Mouse (Mus musculus) embryonic stem cell, embryonic (primary cell): Measurements from ENCODE around the gene Nr1h4.

Experiments used
- CTCF ChIA-PET, 4 experiments: fragments of 300-600 bp in 2 of 4; fragments of 350-600 bp in 2 of 4; sonication (Branson Sonifier 250); formaldehyde crosslinking; loops; one replicate each; lab custom pipeline; 2022; ENCODE audit warnings: inconsistent platforms in 2 of 4; lab: Charles Lee
- POLR2A ChIA-PET, 4 experiments: fragments of 300-600 bp in 2 of 4; fragments of 350-600 bp in 2 of 4; sonication (Branson Sonifier 250); formaldehyde crosslinking; loops; one replicate each; lab custom pipeline; 2022; ENCODE audit warnings: antibody characterized with exemption in 4 of 4, inconsistent platforms in 1 of 4; lab: Charles Lee

The Nr1h4 gene

DNA sequence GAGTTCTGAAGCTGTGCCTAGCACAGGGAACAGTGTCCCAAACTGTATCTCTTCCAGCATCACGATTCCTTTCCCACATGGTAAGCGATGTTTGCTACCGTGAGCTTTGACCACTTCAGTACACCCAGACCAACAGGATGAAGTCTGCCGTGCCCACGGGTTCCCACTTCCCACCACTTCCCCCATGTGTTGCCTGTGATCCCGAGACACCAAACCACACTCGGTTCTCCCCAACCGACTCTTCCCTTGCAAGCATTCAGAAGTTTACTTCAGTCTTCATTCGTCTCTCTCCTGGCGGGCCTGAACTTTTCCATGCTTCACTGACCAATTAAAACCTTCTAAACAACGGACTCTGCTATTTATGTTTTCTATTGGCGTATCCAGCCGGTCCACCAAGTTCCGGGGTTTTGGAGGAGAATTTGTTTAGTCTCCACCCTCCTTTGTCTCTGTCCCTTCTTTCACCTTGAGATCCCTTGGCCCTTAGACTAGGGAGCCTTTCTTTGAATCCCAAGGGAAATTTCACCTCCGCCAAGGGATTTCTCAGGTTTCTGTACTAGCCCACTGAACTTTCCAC is 80.2 kb downstream of the Nr1h4 start:
- ChIA-PET POLR2A (interaction anchor here (0.7 to 3.1 kb wide), 7 partner anchors 10 to 23 kb away, joined by 3 to 26 read pairs (median 3); partner anchors contain the start of gene Gas2l3 (in 3 of the 4)), CTCF (interaction anchor here in 2 of 4 experiments (1.4 to 1.8 kb wide), 3 partner anchors 9 to 177 kb away, joined by 3 to 9 read pairs (median 5); no protein-coding TSS in a partner anchor)

DNA sequence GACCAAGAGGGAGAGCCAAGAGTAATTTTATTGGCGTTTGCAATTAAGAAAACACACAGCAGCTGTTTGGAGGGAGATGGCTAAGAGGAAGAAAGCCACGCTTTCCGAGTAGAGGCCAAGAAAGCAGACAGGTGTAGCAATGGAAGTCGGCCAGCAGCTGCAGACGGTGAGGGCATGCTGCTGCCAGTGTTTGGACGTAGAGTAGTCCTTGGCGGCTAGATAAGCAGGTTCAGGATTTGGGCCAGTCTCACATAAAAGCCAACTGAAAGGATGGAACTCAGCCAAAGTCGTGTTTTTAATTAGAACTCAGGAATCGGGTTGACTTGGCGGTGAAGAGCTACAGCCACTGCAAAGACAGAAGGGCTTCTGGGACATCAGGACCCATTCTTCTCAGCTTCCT is 83.0 kb downstream of the Nr1h4 start:
- ChIA-PET CTCF (interaction anchor here in 1 of 4 experiments (2.6 kb wide), 1 partner anchor 11 kb away, joined by 9 read pairs; no protein-coding TSS in a partner anchor), POLR2A (interaction anchor here in 1 of 4 experiments (1.3 to 1.4 kb wide), 2 partner anchors 12 to 298 kb away, joined by 3 to 4 read pairs; no protein-coding TSS in a partner anchor)

DNA sequence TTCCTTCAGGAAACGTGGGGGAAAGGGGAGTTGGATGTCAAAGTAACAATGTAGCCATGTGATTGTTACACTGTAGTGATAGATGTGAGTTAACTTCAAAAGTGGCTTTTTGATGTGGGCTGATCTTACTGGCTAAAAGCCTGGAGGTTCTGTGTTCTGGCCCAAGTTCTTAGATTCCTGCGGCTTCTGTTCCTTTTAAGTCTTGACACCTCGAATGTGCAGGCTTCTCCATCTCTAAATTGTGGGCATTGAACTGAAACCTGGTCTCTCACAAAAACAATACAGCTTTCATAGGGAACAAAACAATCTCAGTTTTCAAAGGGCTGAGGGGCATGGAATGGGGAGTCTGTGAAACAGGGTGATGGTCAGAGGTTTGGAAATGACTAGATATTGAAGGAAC is 89.0 kb downstream of the Nr1h4 start:
- ChIA-PET CTCF (interaction anchor here in 2 of 4 experiments (2.3 kb wide), 2 partner anchors 17 to 191 kb away, joined by 5 to 8 read pairs; no protein-coding TSS in a partner anchor), POLR2A (interaction anchor here in 2 of 4 experiments (1.1 to 2.8 kb wide), 6 partner anchors 9 to 51 kb away, joined by 3 to 26 read pairs (median 5); no protein-coding TSS in a partner anchor)

DNA sequence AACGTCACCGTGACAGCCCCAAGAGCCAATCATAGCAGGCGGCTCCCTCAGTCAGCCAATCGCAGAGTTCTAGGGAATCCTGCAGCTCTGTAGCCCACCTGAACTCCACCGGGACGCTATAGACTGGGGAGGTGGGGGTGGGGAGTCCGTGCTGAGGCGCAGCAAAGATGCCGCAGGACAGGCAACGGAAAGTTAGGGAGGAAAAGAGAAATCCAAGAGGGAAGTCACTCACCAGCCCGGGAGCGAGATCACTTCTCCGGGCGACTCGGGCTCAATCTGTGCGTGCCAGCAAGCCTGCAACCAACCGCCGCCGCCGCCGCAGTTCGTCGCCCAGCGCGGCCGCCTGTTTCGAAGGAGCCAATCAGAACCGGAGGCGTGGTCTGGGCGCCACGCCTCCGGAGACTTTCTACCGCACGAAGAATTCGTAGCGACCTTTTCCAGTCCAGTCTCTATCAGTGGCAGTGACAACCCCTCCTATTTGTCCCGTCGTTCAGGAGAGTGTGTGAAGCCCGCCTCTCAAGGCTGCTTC is 89.7 kb downstream of the Nr1h4 start, which contains the start of gene Gas2l3:
TSS of gene Gas2l3 (minus strand) at position 345 of the 529 bp plus-strand sequence.
- POLR2A ChIA-PET, result interaction anchor here (0.6 to 2.8 kb wide), 23 partner anchors 8 to 701 kb away, joined by 3 to 26 read pairs (median 5); partner anchors contain the start of gene Scyl2 (in 1 of the 4)
- CTCF ChIA-PET, result interaction anchor here in 3 of 4 experiments (0.6 to 2.3 kb wide), 4 partner anchors 9 to 191 kb away, joined by 4 to 8 read pairs (median 5); no protein-coding TSS in a partner anchor

DNA sequence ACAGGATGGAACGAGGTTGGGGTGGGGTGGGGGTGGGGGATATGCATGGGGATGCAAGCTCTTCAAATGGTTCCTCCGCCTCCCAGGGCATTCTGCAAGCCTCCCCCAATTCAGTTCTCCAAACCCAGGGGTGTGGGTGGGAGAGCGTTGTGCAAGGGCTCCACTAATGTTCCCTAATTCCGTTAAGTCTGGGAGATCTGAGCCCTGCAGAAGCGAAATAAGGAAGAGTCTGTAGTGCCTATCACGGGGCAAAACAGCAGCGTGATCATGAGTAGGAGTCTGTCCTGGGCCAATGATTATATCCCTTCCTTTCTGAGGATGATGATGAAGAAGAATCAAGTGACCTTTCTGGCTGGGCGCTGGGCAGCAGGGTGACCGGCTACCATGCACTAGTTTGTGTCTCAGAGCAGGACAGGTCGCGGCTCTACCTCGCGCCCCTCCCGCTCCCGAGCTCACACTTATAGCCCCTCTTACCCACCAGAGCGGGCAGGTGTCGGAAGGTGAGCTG is 90.2 kb downstream of the Nr1h4 start:
- POLR2A ChIA-PET, result interaction anchor here (0.6 to 2.8 kb wide), 22 partner anchors 8 to 702 kb away, joined by 3 to 26 read pairs (median 4); partner anchors contain the start of gene Scyl2 (in 1 of the 4)

DNA sequence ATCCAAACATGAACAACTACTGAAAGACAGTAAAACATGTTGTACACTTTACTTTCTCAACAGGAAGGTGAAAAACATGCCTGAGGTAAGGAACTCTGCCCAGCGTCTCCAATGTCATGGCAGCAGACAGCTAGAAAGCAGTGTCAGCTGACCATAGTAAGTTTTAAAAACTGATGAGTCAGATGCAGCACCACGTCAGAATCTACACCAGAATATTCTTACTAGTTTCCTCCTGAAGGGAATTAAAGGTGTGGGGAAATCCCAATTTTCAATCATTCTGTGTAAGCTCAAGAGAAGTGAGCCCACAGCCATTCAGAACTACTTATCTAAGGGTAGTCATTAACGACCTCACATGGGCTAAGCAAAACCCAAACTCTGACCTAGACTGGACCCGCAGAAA is 90.7 kb downstream of the Nr1h4 start:
- POLR2A ChIA-PET, result interaction anchor here in 2 of 4 experiments (0.6 to 2.8 kb wide), 10 partner anchors 8 to 328 kb away, joined by 3 to 26 read pairs (median 6); no protein-coding TSS in a partner anchor
- CTCF ChIA-PET, result interaction anchor here in 3 of 4 experiments (0.6 to 2.3 kb wide), 3 partner anchors 19 to 192 kb away, joined by 5 to 8 read pairs (median 6); no protein-coding TSS in a partner anchor

More for the DNA sequence above, 90.2 kb downstream of the Nr1h4 start:
- CTCF ChIA-PET, result interaction anchor here in 3 of 4 experiments (0.6 to 2.3 kb wide), 5 partner anchors 8 to 192 kb away, joined by 4 to 8 read pairs (median 6); no protein-coding TSS in a partner anchor

DNA sequence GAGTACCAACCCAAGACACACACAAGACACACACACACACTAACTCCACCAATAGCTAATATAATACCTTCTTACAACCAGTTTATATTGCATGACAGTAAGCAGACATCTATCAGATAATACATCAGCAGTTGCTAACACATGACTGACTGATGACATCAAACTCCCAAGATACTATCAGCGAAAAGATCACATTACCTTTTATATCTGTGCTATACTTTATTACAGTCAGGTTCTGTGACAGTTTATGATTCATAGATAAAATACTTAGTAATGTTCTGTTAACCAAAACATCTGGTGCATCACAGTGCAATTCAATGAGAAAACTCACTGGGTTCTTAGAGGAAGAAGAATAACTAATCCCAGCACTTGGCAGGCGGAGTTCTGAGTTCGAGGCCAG is 91.4 kb downstream of the Nr1h4 start:
- ChIA-PET CTCF (no interaction called here), POLR2A (interaction anchor here in 2 of 4 experiments (0.6 to 2.1 kb wide), 4 partner anchors 8 to 28 kb away, joined by 3 to 10 read pairs (median 4); no protein-coding TSS in a partner anchor)

DNA sequence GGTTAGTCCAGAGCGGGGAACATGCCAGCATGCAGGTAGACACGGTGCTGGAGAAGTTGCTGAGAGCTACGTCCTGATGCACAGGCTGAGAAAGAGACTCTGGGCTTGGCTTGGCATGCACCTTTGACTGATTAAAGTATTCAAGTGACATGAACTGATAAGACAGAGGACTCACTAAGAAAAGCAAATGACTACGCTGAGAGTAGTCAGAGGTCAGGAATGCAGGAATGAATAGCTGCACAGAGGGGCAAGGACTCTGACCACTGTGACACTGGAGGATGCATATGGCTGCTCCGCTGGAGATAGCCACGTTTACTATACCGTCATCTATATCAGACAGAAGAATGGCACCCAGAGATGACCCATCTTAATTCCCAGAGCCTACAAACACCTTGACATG is 94.0 kb downstream of the Nr1h4 start:
- CTCF ChIA-PET, result interaction anchor here in 1 of 4 experiments (0.5 kb wide), 1 partner anchor 1289 kb away, joined by 3 read pairs; no protein-coding TSS in a partner anchor

DNA sequence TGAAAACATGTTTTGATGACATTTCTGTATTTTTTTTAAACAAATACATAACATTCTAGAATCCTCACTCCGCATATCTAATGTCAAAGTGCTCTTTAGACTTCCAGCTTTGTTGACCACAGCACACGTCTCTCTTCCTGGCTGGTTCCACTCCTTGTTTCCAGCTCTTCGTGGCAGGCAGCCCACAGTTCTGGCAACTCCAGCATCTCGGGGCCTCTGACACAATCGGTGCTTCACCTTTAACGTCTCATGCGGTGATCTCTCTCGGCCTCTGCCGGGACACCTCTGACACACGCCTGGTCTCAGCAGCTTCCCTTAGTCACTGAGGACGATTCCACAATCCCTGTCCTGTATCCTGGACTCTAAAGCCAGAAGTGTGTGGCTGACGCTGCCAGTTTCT is 95.4 kb downstream of the Nr1h4 start:
- POLR2A ChIA-PET, result interaction anchor here (0.6 to 1.4 kb wide), 7 partner anchors 12 to 307 kb away, joined by 3 to 7 read pairs (median 4); partner anchors contain the start of gene Uhrf1bp1l (in 1 of the 4)
- CTCF ChIA-PET, result no interaction called here

More for the DNA sequence above, 94.0 kb downstream of the Nr1h4 start:
- POLR2A ChIA-PET, result interaction anchor here in 1 of 4 experiments (0.7 kb wide), 1 partner anchor 1001 kb away, joined by 3 read pairs; no protein-coding TSS in a partner anchor

DNA sequence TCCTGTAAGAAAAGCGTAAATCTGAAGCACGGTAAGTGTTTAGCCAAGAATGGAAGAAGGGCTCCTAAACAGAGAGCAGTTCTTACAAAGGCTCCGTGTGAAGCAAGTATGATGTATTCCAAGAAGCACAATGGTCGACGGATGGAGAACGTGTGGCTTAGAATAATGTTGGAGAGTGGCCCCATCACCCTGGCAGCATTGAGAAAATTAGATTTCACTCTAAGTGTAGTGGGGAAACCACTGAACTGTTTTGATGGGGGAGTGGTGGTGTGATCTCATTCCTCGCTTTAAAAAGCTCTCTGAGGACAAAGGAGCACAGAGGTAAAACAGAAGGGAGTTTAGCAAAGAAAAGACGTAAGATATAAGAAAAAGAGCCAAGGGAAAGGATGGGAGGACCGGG is 95.9 kb downstream of the Nr1h4 start:
- ChIA-PET POLR2A (interaction anchor here (0.6 to 1.4 kb wide), 9 partner anchors 9 to 1012 kb away, joined by 3 to 7 read pairs (median 3); no protein-coding TSS in a partner anchor), CTCF (no interaction called here)

DNA sequence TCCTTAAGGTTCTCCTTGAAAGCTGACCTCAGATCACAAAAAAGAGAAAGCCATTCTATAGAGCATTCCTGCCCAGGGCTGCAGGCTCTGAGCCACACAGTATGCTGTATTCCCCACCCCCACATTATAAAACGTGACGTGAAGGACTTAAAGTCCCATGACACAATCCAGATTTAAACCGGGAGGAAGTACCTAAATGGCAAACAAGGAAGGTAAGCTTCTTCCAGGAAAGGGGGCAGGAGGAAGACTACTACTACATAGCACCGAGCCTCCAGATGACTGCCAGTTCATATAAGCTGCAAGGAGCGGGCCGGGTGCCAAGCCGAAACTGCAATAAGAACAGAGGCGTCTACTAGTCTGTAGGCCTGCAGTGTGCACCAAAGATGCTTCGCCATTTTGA is 97.5 kb downstream of the Nr1h4 start:
- CTCF ChIA-PET, result interaction anchor here in 1 of 4 experiments (0.6 kb wide), 1 partner anchor 1062 kb away, joined by 3 read pairs; no protein-coding TSS in a partner anchor
- POLR2A ChIA-PET, result interaction anchor here in 3 of 4 experiments (0.6 to 2.8 kb wide), 5 partner anchors 8 to 321 kb away, joined by 3 to 20 read pairs (median 7); partner anchors contain the start of gene Gas2l3 (in 2 of the 3)

DNA sequence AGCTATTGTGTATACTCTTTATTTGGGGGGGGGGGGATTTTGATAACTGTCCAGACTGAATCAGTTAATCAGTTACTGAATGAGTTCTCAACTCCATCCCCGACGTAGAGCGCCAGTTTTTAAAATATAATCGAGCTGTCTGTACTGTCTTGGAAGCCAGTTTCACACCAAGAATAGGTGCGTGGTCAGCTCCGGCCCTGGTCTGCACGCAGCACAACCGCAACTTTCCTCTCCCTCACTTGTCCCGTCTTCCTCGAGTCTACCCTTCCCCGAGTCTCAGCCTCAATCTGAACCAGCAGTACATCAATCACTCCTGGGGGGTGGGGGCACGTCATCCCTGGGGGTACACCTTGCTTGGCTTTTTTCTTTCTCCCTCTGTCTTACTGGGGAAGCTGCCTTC is 98.0 kb downstream of the Nr1h4 start:
- POLR2A ChIA-PET, result interaction anchor here (0.5 to 2.8 kb wide), 10 partner anchors 8 to 460 kb away, joined by 3 to 20 read pairs (median 3); partner anchors contain the start of gene Gas2l3 (in 2 of the 4)
- CTCF ChIA-PET, result interaction anchor here in 2 of 4 experiments (0.6 to 1.0 kb wide), 5 partner anchors 8 to 95 kb away, joined by 3 to 9 read pairs (median 4); partner anchors contain the start of gene Gas2l3 (in 1 of the 2)

DNA sequence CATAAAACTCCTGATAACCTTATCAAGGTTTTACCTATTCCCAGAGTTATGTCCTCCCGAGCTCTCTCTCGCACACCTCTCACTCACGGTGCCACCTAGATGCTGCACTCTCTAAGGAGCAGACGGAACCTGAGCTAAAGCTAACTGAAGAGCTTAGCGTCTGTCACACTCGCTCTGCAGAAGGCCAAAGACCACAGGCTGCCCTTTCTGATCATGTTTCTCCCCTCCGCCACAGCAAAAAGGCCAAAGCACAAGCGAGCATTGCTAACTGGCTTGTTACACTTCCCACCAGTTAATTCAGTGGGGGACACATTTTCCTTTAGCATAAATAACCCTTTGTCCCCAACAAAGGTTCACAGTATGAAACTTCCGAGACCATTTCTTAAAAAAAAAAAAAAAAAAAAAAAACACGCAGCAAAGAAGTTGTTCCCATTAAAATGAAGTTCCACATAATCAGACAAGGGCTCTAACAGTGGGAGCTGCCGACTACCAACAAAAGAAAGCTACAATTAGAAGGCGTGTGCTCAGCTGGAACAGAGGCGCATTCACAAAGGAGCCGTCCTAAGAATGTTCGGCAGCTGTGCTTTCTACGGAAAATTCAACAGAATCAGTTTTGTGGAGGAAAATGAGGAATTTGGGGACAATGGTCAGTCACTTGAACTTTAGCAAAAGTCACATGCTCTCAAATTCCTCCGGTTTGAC is 98.7 kb downstream of the Nr1h4 start:
- ChIA-PET POLR2A (interaction anchor here in 3 of 4 experiments (0.5 to 2.8 kb wide), 13 partner anchors 8 to 461 kb away, joined by 3 to 20 read pairs (median 3); partner anchors contain the start of gene Gas2l3 (in 2 of the 3)), CTCF (interaction anchor here in 2 of 4 experiments (0.6 to 1.0 kb wide), 5 partner anchors 9 to 94 kb away, joined by 3 to 9 read pairs (median 4); partner anchors contain the start of gene Gas2l3 (in 1 of the 2))

DNA sequence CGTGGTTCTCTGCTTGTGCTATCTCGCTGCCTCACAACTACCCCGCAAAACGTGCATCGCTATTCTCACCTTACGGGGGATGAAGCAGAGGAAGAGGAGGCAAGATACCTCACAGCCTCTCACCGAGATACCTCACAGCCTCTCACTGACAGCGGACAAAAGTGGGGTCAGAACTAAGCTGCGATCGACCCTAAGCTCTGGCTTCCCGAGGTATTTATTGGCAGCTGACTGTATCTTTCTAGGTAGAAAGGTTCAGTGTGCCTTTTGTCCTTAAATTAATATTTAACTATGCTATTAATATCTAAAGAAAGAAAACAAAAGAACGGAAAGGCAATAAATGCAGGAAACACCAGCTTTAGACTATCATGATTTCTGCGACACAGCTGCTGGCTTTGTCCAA is 100.6 kb downstream of the Nr1h4 start:
- POLR2A ChIA-PET, result interaction anchor here in 3 of 4 experiments (0.5 to 1.5 kb wide), 5 partner anchors 10 to 494 kb away, joined by 3 to 10 read pairs (median 4); partner anchors contain the start of gene Gas2l3 (in 2 of the 3)
- CTCF ChIA-PET, result no interaction called here

DNA sequence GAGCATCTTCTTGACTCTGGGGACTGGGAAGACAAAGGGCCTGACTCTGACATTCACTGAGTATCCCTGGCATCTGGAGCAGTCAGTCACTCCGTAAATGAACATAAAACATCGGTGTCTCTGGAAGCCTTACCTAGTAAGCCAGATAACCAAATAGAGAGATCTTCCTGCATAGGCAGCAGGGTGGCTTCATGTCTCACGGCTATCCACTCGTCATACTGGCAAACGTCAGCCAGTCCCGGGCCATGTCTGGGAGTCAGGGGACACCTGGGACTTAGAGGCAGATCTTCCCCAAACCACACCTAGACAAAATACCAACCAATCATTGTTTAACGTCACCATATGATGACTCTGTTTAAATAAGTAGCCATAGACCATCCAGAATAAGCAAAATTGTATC is 102.6 kb downstream of the Nr1h4 start:
- CTCF ChIA-PET, result no interaction called here
- POLR2A ChIA-PET, result no interaction called here

DNA sequence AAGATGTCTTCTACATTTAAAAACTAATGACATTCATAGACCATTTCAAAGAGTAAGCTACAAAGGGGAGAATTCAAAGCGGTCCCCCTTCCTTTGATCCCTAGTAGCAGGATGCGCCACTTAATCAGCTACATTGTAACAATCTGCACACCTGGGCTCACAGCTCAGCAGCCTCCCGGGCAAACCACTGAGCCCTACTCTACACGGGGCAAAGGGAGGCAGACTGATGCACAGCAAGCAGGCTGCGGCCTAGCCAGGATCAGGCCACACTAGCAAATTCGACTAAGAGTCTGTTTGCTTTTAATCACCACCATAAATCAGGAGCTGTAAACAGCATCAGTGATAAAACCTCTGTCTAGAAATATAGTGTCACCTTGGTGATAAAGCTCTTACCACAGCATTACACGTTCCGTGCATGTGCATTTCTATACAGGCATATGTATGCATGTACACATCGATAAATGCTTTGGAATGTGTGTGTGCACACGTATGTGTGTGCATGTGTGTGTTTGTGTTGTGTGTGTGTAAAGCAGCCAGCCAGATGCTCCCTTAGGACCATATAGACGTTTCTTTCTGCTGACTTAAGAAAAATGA is 108.5 kb downstream of the Nr1h4 start:
- POLR2A ChIA-PET, result interaction anchor here in 1 of 4 experiments (0.9 to 2.0 kb wide), 3 partner anchors 10 to 12 kb away, joined by 3 to 8 read pairs (median 4); no protein-coding TSS in a partner anchor
- CTCF ChIA-PET, result interaction anchor here in 1 of 4 experiments (0.9 kb wide), 1 partner anchor 37 kb away, joined by 3 read pairs; no protein-coding TSS in a partner anchor
